Mouse (Mus musculus): ENCODE results near the gene Vwce.

Vwce gene

DNA sequence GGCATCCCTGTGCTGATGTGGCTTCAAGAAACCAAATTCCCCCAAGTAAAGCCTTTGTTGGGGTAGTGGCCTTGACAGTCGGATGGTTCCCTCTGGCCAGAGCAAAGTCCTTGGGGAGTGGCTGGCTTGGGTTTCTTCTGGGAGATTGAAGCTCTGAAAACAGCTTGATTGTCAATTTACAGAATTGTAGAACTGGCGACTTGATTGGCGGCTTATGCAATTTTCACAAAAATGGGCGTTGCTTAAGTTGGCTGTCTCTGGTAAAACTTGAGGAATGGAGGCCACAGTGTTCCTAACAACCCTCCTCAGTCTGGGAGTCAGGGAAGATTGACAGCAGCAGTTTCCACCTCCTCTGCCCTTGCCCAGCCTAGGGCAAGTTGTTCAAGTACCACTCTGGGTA is 58.3 kb downstream of the Vwce start:
- DNase-seq: no peak

DNA sequence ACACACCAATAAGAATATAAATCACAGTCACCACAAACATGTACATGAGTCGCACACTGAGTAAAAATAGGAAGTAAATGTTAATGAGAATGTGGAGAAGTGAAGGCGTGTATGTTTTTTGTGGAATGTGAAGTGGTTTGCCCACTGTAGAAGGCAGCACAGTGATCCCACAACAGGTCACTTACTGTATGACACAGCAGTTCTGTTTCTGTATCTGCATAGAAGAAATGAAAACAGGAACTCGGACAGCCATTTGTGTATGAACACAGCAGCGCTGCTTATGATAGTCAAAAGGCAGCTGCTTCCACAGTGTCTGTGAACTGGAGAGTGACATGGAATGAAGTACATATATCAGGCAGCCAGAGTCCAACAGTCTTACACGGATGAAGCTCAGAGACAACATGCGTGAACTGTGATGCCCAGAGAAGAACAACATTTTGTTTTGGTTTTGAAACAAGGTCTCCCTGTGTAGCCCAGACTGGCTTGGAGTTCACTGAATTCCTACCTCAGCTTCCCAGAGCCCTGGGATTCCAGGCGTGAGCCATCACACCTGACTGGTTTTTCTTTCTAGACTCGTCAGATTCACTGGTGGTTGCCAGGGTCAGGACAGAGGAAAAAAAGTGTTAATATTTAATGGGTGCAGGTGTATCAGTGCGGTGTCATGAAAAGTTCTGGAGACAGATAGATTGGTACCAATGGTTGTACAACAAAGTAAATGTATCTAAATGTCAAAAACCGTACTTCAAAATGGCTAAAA is 60.1 kb downstream of the Vwce start:
- DNase-seq: peak; percentile 58

DNA sequence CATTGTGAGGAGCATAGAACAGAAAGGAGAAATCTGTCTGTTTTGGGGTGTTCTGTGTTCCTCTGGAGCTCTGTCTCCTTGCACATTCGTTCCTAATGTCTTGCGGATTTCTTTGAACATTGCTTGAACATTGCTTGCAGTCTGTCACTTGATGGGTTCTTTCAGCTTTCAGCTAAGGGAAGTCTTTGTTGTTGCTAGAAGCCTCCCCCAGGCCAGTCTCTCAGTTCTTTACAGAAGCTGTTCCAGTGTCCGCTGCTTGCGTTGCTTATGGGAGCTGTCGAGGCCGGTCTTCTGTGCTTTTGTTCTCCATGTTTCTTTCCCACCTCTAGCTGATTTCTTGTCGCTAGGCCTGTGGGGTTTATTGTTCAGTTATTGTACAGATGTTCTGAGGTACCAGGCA is 61.8 kb downstream of the Vwce start:
- DNase-seq: no peak

DNA sequence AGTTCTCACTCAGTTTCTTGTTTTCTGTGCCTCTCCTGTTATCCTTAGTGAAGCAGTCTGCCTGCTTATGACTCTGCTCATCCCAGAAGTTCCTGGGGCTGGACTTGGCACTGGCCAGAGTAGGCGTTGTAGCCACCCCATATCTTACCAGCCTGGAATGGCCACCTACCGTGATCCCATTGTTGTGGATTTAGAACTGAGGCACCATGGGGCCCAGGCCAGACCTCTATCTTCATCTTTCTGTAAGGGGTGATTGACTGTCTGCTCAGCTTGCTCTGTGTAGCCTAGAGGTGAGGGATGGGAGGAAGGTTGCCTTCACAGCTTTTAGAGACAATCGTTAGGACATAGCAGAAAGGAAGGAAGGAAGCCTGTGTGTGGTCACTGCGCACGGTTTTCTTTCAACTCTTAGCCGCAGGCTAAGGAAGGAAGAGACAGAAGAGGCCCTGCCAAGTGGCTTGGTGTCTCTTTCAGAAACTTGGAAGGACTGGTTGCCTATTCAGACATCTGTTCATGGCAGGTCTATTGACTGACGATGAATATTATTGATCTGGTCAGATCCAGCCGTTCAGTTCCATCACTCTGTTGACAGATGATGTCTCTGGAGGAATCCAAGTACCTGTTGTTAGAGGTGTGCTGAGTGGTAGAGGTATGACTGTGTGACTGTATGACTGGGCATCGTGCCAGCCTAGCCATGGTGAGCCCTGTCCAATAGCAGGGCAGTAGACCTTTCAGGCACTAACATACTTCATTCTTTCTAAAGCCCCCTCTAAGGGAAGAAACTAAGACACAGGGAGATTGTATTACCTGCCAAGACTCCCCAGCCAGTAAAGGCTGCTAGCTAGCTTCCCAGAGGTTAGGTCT is 64.3 kb downstream of the Vwce start:
- DNase-seq: peak; percentile 37

DNA sequence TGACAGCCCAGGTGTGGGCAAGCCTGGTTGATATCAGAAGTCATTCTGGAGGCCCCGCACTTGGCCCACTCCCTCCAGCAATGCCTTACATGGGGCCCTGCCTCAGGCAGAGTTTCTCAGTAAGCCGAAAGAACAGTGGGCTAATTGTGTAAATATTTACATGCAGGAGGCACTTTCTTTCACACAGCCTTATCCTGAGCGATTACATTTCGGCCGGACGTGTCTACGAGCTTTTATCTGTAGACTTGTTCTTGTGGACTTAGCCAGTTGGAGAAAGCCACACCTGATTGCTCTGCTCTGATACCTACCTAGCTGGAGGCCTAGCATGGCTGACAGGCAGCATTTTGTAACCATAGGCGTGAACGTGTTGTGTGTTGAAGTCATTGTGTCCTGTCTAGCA is 65.8 kb downstream of the Vwce start:
- peak; percentile 40 for DNase-seq

DNA sequence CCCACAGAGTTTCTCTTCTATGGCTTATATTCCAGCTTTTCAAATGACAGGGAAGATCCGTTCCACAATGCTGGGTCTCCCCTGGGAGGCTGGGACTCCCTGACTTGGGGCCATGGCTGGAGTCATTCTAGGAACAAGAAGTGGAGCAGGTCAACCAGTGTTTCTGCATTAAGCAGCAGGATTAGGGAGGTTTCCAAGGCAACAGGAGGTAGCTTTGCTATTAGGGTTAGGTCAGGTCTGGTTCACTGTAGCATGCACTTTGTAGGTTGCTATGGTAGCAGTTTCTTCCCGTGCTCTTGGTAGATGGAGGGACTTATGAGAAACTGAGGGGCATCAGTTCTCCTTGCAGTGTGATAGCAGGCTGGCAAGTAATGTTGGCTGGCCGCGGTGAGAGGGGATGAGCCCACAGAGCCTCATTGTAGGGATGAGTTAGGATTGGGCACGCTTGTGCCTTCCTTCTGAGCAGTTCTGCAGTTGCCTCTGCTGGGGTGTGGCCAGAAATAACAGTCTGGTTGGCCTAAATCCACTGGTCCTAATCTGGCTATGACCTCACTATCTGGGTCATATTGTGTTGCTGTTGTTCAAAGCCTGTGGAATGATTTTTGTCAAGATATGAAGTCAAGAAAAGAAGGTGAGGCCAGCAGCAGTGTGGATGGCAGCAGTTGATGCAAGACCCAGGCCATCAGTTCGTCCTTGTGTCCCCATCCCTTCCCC is 67.2 kb downstream of the Vwce start:
- DNase-seq: peak; percentile 41

DNA sequence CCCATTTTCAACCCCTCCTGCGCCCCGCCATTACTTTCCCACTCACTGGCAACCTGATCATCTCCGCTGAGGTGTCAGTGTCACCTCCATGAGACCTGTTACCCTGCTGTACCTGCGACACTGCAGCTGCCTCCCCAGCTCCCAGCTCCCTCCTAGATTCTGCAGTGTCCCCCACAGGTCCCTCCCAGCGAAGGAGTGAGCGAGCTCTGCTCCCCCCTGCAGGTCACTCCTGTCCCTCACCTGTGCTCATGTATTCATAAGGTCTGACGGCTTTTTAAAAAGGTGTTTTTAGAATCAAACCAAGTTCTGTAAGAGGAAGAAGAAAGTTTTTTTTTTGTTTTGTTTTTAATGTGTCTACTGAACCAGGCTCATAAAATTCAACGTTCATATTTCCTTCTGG is 68.1 kb downstream of the Vwce start:
- DNase-seq: no peak

DNA sequence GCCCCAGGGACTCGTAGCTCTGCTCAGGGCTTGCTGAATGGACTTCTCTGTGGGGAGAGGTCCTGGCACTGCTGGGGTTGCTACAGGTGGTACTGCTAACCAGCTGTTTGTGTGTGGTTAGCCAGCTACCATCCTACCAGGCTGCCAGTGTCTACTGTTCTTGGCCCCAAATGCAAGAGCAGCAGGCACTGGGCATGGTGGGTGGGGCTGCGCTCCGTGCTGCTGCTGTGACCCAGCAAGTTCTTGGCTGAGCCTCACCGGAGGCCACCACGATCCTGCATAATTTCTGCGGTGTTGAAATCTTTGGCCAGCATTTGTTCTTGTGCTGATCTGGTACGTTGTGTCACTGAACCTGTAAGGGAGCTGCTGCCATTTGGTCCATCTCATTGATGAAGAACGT is 69.5 kb downstream of the Vwce start:
- DNase-seq: peak; percentile 21

DNA sequence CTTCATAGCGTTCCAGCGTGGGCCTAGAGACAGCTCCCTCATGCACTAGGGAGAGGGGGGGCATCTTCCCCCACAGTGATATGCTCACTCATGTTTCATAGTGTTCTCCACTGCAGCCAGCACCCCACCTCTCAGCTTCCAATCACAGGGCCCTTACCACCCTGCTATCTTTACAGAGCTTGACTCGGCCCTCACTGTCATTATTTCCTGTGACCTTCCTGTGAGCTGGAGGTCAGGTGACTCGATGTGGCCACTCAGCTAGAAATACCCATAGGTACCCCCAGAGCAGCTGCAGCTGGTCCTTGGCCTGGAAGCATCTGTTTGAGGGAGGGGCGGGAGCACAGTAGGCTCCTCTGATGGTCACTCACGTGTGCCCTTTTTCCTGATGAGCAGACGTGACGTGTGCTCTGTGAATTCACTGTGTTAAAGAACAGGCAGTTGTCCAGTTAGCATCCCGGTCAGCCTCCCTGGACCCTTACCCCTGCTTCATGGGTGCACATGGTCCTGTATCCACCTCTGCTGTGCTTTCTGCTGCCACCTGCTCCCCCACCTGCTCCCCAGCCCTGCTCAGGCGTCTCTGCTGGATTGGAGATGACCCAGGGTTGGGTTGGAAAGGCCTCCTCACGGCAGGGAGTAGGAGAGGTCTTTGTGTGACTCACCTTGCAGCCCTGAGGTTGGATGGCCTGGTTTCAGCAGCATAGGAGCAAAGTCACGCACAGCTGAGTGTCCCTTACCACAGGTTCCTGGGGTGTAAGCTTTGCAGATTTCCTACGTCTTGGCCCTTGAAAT is 73.3 kb downstream of the Vwce start:
- DNase-seq: no peak

DNA sequence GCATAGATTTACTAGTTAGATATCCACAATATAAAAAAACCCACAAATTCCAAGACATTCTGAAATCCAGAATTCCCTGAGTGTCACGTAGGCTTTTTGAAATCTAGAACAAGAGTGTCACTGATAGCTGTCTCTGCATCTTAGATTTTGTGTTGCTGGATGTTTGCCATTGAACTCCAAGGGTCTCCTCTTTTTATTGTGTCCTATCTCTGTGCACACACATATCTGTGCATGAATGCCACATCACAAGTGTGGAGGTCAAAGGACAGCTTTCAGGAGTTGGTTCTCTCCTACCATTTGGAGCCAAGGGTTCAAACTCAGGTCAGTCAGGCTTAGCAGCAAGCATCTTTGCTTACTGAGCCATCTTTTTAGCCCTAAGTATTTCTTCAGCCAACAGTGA is 73.9 kb downstream of the Vwce start:
- no peak for DNase-seq

DNA sequence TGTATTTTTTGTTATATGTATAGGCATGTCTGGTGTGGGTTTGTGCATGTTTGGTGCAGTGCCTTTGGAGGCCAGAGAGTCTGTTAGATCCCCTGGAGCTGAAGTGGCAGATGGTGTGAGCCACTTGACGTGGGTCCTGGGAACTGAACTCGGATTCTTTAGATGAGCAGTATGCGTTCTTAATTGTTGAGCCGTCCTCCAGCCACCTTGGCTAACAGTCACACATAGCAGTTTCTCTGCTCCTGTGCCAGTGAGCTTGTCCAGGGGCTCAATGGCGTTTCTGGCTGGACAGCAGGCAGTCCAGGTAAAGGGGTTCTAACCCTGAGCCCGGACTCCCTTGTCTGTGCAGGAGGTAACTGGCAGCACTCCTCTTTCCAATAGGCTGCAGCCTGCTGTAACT is 74.9 kb downstream of the Vwce start:
- DNase-seq: no peak

DNA sequence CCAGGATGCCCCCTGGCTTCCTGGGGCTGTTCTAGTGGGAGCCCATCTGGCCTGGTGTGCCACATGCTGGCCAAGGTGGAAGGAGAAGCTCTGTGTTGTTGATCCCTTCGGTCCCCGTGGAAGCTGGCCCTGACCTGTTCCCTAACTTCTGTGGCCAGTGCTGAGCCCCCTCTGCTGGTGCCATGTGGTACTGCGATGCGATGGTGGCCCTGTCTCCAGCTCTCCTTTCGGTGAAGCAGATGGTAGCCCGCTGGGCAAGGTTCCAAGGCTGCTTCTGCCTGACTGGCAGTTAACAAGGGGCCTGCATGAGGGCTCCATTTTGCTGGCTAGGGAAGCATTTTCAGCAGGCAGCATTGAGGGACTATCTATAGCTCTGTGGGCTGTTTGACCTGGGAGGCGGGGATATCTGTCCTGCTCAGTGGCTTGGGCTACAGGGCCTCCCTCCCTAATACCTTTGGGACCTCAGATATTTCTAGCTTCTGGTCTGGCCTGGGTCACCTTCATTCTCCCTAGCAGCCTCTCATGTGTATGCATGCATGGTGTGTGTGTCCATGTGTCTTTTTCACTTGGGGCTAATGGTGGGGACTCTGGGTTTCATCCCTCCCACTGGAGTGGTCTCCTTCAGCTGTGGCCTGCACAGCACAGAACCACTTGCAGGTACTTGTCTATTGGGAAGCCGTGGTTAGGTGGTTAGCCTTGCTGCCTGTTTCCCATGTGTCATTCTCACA is 75.5 kb downstream of the Vwce start:
- DNase-seq: peak; percentile 96

DNA sequence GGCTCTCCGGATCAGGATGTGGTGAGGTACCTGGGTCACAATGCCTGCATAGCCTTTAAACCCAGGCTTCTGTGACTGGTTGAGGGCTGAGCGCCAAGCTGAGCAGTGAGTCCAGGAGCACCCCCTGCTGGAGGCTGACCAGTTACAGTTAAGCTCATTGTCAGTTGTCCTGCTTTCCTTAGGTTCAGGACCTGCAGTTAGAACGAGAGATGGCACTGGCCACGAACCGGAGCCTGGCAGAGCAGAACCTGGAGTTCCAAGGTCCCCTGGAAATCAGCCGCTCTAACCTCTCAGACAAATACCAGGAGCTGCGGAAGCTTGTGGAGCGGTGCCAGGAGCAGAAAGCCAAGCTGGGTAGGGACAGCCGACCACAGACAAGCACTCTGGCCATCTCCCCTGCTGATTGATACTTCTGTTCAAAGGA is 76.1 kb downstream of the Vwce start:
- DNase-seq: peak; percentile 67

DNA sequence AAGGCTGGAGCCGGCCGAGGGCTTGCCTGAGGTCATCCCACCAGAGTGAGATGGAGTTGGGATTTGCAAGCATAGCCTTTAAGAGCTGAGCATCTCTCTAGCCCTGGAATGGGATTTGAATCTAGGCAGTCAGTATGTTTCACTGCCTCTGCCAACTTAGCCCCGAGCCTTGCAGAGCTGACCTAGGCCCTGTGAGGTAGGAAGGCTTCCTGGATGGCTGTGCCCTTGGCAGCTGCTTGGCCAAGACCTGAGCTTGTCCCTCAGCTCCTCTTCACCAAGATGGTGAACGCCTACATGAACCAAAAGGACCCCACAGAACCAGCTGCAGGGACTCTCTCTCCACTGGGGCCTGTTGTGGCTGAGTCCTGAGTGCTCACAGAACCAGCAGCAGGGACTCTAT is 76.7 kb downstream of the Vwce start:
- DNase-seq: no peak

DNA sequence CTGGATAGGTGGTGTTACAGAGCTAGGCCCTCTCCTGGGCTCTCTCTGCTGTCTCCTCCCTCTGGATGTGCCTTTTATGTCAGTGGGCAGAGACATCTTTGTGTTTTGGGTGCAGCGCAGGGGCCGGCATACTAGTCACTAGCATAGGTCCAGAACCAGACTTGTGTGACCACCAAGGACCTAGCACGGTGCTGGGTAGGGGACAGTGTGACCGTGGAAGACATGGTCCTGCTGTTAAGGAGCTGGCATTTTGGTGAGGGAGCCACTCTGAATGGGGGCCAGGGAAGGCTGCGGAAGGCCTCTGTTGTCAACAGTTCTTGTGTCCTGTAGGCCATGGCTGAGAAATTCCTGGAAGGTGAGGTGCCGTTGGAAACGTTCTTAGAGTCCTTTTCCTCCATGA is 78.2 kb downstream of the Vwce start:
- DNase-seq: no peak

DNA sequence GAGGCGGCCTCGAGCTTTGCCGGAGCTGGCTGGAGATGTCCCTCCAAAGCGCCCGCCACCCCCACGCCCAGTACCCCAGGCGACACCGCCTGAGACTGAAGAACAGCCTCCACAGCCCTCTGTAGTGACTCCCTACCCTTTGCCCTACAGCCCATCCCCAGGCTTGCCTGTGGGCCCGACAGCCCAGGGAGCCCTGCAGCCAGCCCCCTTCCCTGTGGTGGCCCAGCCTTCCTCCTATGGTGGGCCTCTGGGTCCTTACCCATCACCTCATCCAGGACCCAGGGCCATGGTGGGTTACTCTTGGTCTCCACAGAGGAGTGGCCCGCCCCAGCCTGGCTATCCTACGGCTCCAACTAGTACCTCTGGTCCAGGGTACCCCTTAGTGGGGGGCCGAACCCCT is 78.6 kb downstream of the Vwce start:
- DNase-seq: no peak

DNA sequence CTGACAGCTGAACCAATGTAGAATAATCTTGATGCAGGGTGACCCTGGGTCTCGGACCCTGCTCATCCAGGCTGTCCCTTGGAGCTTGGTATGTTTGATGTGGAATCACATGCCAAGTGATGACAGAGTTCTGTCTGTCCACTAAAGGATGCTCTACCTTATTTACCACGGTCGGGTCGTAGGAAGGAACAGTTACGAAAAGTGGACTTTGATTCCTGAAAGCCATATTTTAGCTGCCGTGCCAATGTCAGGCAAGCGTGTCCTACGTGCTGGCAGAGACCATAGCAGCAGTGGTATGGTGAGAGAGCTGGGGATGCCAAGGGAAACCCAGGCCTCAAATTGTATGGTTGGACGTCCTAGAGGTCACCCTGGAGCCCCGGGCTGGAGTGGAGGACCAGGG is 79.5 kb downstream of the Vwce start:
- no peak for DNase-seq

DNA sequence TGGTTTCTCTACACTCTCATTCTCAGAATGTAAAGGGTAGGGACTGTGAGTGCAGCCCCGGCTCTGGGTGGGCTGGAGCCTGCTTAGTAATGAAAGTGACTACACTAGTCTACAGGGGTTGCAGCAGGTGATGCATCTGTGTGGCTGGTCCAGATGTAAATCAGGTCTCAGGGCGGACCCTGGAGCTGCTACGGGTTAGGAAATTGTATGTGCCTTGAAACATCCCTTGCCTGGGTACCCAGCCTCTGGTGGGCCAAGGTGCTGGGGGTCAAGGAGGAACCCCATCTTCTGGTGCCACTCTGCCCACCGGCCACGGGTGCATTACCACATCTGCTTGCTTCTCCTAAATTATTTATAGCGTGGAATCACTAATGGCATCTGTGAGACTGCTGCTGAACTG is 80.2 kb downstream of the Vwce start:
- no peak for DNase-seq

DNA sequence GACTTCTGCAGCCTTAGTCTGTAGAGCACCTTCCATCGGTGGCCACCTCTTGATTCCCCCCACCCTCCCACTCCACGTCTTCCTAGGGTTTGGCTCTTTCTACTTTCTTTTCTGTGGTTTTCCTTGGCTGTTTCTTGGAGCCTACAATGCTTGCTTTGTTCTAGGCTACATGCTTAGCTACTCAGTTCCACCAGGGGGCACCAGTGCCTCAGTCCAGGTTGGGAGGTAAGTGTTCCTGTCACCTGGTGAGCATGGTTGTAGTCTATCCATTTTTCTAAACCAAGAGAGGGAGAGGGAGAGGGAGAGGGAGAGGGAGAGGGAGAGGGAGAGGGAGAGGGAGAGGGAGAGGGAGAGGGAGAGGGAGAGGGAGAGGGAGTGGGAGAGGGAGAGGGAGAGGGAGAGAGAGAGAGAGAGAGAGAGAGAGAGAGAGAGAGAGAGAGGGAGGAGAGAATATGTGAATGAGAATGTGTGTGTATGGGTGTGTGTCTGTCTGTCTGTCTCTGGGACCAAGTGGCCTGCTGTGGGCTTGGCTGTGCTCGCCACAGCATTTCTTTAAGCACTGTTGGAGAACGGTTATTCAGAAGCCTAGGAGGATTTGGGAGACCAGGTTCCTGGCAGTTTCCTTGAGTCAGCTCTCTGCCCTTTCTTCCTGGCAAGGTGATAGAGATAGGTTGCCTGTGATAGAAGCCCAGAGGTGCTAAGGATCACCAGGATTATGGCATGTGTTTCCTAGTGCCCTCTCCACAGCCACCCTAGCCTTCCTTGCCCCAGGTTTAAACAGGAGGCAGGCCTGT is 80.9 kb downstream of the Vwce start:
- peak; percentile 71 for DNase-seq

DNA sequence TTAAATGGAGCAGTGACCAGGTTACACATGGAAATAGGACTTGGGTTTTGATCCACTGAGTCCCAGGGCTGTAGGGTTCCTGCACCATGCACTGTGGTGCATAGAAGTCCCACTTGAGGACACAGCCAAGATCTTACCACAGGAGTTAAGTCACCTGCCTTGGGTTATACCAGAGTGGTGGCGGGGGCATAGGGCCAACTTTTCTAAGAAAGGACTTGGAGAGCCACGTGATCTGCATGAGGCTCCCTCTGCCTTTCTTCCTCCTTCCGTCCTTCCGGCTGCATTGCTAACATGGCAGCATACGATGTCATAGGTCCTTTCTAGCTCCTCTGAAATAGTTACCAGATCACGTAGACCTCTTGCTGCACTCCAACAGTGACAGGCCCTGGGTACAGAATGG is 81.5 kb downstream of the Vwce start:
- peak; percentile 71 for DNase-seq

All from lung, postnatal 36 days (tissue).